Mouse (Mus musculus): Measurements from ENCODE around the gene Gatad2a.
"Not testable (repeated sequence)": the region's sequence is repeated elsewhere in the genome, so short reads cannot be mapped to it uniquely, and the experiment has no call there.

The Gatad2a gene

DNA sequence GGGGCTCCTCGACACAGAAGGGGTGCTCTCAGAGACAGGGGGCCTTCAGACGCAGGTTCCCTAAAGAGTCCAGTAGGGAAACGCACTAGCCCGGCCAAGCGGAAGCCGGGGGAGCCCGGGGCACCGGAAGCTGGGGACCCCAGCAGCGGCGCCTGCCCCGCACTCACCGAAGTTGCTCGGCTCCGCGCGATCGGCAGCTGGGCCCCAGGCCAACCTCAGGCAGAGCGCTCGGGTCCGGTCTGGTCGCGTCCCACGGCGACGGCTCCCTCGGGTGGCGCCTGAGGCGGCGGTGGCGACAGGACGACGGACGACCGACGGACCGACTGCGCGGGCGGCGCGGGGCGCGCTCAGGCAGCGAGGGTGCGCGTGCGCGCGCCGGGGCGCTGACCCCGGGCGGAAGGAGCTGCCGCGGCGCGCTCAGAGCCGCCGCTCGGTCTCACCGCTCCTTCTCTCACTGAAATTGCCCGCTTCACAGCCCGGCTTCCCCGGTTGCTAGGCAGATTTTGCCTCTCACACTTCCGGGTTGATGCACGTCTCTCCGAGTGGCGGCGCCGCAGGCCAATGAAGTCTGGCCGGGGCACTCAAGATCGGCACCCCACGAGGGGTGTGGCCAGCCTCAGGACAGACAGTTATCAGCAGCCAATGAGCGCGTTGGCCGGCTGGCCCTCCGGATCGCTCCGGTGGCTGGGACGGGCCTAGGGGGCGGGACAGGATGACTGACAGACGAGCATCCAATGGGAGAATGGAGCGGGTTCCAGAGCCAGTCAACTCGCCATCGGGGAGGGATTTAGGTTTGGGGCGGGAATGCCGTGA, at the start of gene Gatad2a:
TSS of gene Gatad2a (minus strand) at position 609 of the 813 bp plus-strand sequence.
- DNase-seq: peak; percentile 100

DNA sequence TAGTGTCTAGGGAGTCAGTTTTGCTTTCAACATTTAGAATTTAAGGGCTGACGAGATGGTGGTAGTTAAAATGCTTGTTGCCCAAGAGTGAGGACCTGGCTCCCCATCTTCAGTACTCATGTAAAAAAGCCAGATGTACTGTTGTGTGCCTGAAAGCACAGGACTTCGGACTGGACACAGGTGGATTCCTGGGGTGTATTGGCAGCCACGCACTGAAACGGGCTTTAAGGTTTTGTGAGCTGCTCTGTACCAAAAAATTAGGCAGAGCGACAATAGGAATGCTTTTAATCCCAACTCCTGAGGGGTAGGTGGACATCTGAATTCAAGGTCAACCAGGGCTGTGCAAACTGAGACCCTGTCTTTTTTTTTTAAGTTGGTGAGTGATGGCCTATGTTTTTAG, 47.8 kb upstream of the Gatad2a start:
- no peak for DNase-seq

DNA sequence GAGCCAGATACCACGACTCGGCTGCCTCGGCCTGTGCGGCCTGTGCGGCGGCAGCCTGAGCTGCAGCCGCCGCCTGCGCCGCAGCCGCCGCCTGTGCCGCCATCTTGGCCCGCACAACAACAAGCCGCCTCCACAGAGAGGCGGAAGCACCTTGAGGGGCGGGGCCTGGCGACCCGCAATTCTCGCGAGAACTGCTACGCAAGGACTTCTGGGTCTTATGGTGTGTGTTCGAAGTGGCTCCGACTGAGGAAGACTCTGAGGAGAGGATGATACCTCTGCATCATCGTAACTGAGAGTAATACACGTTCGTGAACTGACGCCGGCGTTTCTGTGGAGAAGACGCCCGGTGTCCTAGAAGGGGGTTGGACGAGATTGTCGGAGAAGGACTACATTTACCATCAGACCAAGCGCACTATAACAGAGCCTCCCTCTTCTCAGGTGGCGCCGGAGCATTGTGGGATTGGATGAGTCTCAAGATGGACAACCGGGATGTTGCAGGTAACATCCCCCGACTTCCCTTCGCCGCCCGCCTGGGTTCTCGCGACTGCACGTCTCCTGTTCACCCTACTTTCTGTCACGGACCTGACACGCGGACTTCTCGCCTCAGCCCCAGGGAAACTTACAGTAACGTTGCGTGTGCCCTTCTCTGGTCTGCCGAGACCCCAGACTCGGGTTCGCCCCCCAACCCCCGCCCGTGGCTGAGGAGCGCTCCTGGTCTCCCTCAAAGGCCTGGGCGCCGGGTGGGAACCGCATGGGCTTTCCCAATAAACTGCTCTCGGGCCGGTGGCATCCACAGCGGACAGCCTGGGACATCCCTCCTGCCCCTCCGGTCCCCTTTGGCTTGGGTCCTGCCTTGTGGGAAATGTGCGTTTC, 46.6 kb upstream of the Gatad2a start, which contains the start of the genes Mau2 and Sugp1:
TSS of gene Mau2 (minus strand) at position 152 of the 873 bp plus-strand sequence.
TSS of gene Sugp1 (plus strand) at position 231 of the 873 bp plus-strand sequence.
- peak; percentile 97 for DNase-seq

DNA sequence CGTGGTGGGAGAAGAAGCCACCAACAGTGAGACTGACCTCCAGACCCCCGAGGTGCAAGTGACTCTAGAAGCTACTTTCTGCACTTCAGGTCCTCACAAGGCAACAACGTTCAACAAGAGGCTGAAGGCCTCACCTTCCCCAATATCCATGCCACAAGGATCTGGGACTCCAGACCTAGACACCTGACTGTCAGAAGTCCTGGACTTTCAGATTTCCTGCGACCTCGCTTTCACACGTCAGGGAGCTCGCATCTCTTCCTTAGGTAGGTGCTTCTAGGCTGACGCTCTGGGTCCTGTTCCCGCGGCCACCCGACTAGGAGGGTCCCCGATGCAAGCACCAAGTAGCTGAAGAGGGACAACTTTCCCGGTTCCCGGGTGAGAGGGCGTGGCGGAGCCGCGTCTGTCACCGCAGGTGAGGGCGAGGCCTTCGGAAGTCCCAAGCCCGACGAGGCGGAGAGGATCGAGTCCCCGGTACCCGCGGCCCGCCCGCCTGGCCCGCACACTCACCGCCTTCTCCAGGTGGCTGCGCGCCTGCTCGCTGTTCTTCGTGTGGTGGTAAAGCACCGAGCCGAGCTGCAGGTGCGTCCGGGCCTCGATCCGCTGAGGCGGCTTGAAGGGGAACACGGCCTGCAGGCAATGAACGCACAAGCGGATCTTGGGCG, 45.8 kb upstream of the Gatad2a start:
- DNase-seq: no peak

DNA sequence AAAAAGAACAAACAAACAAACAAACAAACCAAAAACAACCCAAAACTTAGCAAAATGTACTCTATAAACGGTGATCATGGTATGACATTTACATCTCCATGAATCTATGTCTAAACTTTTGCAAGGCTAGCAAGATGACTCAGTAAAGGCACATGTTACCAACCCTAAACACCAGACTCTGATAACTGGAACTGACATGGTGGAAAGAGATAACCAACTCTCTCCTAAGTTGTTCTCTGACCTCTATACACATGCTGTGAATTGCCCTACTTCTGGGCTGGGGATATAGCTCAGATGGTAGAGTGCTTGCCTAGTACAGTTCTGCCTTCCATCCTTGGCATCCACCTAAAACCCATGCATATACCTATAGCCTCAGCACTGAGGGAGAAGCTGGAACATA, 41.8 kb upstream of the Gatad2a start:
- DNase-seq: no peak

DNA sequence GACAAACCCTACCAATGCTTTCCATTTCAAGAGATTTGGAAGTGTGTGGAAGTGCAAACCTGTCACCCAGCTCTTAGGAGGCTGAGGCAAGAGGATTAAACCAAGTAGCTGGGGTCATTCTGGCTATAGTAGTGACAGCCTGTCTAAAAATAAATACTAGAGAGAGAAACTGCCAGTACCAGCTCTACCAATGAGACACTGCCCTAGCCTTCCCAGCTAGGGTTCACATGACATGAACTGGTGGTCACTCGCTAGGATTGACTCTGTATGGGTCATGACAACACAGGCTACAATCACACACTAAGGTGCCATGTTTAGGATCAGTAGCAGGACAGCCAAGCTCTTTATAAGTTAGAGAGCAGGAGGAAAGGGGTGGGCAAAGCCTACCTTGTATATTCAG, 34.1 kb upstream of the Gatad2a start:
- no peak for DNase-seq

DNA sequence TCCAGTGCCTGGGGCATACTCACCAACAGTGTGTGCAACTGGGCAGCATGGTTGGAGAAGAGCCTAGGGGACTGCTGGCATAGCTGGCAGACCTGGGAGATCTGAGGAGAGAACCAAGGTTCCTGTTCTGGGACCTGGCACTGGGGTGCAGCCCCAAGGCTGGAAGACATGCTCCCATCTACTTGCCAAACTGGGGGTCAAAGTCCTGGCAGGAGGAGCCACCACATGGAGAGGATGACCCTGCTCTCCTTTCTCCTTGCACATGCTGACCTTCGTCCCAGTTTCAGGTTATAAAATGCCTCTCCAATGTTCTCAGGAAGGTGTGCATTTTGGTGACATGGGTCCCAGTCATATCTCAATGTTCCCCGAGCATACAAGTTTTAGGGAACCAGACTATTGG, 30.0 kb upstream of the Gatad2a start:
- DNase-seq: no peak

DNA sequence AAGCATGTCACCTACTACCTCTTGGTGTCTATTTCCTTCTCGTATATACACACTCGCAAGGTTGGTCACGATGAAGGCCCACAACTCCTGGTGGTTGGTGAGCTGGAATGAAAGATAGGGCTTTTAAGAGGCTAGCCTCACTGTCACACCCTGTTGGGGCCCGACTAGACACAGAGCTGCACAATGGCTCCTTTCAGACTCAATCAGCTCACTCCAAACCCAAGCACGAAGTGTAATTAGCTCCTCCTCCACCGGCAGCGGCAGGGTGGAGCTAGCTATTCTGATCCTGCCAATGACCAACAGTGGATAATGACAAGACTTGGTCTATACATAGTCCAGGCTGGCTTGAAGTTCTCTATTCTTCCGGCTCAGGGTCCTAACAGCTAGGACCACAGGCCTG, 27.4 kb upstream of the Gatad2a start:
- no peak for DNase-seq

DNA sequence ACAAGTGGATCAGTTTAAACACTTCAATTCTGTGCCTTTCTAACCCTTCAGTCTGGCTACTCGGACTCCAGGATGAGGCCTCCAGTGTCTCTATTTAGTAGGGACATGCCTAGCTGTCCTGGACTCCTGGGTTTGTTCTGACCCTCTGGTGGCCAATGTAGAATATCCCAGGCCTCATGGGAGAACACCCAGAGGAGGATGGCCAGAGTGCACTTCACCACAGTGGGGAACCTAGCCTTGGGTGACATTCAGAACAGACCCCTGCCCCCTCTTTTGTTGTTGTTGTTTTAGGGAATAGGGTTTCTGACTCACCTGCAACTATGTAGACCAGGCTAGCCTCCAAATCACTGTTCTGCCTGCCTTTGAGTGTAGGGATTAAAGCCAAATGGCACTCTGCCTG, 18.8 kb upstream of the Gatad2a start:
- DNase-seq: no peak

DNA sequence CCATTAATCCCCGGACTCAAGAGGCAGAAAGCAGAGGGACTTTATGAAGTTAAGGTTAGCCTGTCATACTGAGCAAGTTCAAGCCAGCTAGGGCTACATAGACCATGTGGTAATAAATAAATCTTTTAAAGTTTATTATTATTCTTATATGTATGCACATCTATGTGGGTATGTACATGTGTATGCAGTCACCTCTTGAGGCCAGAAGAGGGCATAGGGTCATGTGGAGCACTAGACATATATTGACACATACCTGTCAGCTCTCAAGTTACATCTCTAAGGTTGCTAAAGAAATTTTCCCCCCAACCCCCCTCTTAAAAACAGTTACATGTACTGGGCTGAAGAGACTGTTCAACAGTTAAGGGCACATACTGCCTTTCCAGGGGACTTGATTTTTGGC, 16.6 kb upstream of the Gatad2a start:
- DNase-seq: no peak

DNA sequence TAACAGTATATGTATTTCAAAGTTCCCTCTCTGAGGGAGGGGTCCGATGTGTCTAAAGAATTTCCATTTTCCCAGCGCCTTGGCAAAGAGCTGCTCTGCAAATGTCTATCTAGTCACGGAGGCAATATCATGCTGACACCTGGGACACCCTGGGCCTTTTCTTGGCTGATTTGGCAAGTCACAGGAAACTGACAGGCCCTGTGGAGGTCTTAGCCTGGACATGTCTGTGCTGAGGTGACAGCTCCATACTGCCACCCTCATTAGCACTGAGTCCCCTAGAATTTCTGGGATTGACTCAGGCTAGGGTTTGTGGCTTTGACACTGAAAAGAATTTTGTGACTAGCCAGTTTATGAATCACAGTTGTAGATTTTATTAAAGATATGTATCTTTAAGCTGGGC, 16.2 kb upstream of the Gatad2a start:
- no peak for DNase-seq

DNA sequence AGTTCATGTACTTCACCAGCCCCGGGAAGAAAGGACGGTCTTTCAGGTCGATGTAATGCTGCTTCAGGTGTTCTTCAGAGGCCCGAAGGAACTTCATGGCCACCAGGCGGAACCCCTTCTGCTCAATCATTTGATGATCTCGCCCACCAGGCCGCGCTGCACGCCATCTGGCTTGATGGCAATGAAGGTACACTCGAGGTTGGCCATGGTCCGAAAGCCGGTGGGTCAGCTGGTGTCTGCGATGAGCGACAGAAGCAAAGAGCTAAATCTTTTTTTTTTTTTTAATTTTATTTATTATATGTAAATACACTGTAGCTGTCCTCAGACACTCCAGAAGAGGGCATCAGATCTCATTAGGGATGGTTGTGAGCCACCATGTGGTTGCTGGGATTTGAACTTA, 14.6 kb upstream of the Gatad2a start:
- not testable (repeated sequence) for DNase-seq

DNA sequence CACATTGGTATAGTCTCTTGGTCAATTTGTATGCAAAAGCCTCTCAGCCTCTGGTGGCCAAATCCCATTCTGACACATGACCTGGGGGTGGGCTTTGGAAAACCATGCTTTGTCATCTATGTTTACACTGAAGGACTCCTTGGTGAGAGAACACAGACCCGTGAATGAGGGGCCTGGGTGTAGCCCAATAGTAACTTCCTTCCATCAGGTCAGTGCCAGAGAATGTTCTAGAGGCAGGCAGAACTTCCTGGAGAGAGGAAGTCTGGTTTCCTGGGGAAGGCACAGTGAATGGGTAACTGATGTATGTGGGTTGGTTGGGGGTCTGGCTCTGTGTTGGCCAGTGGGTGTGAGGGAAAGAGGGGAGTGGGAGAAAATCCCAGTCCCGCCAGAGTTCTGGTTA, 9.0 kb upstream of the Gatad2a start:
- DNase-seq: peak; percentile 49 to 58

DNA sequence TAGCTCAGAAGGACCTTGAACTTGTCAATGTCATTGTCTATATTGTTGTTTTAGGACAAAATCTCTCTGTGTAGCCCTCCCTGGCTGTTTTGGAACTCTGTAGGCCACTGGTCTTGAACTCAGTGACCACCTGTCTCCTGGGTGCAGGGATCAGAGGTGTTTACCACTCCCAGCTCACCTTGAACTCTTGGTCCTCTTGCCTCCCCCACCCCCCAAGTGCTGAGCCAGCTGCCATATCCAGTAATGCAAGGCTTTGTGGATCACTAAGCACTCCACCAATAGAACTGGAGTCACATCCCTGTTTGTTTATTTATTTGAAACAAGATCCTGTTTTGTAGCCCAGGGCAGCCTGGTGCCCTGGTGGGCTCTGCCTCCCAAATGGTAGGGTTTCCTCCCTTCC, 8.2 kb upstream of the Gatad2a start:
- DNase-seq: no peak

DNA sequence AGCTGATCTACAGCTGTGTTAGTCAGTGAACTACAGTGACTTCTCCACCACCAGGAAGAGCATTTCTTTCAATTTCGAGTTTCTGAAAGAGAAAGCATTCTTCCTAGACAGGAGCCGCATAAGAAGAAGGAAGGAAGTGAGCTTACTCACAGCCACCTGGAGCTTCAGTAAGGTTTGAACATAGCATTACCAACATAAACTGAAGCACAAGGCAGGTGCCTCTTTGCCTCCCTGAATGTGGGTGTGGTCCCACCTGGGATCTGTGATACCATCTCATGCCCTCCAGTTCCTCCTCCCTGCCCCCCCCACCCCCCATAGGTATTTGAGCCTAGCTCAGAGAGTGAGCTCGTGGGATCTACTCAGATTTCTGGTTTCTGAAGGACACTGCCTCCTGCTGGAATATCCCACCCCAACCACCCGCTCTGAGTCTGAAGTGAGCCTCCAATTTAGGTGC, 7.0 kb upstream of the Gatad2a start:
- no peak for DNase-seq

DNA sequence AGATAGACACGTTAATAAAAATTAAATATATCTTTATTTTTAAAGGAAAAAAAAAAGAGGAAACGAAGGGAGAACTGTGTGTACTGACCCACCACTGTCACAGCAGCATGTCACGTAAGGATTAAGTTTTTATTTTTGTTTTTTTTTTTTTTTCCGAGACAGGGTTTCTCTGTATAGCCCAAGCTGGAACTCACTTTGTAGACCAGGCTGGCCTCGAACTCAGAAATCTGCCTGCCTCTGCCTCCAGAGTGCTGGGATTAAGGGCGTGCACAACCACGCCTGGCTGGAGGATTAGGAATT, 5.7 kb upstream of the Gatad2a start:
- DNase-seq: not testable (repeated sequence)

DNA sequence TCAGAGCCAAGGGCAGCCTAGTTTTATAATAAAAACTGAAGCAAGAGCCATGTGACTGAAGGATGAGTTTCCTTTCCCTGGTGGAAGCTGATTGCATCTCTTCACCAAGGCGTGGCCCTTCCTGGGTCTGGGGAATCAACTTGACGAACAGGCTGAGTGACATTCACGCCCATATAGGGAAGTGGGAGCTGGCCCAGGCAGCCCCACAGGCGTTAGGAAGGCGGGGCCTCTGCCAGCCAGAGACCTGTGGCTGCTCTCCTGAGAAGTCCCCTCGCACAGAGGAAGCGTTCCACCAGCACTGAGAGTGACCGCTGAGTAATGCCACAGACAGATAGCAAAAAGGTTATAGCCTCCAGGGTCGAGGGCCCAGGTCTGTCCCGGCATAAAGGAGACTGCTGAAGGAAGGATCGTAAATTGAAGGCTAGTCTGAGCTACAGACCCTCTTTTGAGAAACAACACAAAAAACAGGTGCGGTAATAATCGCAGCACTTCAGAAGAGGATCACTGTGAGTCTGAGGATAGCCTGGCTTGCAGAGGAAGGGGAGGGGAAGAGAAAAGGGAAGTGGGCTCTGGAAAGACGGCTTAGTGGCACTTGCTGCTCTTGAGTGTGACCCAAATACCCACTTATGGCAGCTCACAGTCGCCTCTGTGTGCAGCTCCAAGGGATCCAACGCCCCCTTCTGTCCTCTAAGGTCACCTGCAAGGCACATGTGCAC, 5.2 kb upstream of the Gatad2a start:
- DNase-seq: peak; percentile 86 to 91

DNA sequence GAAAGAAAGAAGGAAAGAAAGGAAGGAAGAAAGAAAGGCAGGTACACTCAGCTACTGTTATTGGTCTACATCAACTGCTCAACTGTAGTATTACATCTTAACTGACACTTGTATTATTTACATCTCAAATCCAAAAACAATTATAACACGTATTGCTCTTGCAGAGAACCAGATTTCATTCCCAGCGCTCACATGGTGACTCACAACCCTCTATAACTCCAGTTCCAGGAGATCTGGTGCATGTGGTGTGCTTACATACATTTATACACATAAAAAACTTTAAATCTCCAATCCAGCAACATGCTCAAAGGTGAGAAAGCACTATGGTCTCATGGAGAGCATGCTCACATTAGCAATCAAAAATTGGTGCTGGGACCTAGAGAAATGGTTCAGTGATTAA, 4.0 kb upstream of the Gatad2a start:
- no peak for DNase-seq

DNA sequence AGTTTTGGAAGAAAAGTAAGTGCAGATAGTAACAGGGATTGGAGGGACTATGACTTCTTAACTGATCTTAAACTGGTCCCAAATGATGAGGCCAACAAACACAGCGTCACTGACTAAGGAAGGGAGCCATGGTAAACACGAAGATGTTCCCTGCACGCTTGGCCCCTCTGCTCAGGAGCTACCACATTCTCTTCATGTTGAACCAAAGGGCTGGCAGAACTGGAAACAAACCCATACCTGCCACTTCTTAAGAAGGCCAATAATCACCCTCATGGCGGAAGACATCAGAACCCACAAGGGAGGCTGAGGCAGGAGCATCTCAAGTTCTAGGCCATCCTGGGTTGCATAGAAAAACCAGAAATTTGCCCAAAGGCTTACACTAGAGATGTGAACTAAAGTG, 3.1 kb upstream of the Gatad2a start:
- DNase-seq: no peak

DNA sequence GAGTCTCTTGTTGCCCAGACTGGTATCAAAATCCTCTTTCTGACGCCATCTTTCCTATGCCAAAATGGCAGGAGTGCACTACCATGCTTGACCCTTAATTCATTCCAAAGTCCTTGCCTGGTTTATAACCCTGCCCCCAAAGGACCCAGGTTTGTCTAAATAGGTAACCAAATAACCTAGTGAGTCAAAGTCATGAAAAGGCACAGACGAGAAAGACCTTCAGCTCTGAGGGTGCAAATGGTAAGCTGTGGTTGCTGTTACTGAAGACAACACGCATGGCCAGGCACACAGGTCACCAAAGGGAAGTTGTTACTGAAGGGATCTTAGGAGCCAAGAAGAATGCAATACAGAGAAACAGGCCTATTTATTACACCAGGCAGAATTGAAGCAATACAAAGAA, 2.5 kb upstream of the Gatad2a start:
- no peak for DNase-seq

DNA sequence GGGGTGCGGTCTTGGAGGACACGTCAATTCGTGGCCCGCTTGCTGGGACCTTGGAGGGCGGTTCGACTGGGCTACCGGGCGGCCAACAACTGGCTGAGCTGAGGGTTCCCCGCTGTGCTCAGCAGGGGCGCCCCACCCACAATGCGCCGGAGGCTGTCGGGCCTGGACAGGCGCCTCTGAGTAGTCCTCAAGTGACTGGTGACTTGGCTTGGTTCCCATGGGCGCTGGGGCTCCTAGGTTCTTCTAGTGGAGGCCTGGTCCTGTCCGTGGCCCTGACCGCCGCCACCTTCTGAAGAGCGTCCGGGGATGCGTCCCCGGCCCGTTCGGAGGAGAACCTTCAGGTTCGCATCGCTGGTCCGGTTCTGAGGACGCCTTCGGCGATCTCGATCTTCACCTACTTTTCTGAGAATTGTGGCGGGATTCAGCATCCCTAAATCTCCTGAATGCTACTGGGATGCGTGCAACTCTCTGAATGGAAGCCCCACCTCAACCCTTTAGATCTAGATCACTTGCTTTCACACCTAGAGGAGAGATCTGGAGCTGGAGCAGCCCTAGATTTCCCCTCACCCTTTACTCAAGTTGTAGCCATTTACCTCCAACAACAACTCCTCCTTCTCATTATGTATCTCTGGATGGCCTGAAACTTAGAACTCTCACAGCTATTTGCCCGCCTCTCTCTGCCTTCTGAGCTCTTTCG, 553 bp upstream of the Gatad2a start:
- DNase-seq: no peak

DNA sequence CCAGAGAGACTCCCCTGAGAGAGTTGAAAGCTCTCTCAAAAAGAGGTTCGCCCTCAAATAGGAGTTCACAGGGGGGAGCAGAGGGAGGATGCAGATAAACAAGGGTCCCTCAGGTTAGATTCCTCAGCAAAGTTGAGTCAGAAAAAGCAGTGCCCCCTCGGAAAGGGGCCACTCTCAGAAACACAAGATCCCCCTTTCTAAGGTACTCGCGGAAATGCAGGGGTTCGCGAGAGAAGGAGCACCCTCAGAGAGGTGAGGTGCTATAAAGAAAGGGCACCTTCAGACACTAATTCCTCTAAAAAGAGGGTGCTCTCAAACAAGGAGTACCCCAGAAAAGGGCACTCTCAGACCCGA, 785 bp downstream of the Gatad2a start:
- DNase-seq: no peak

All from lung, postnatal 4 days (tissue).